ENCODE assay signal across 30 mouse cellular contexts in genomic region chr3:90608223-90608622, GRCm38 (mm10). TPM values are rescaled to one million over a fixed set of nuclear protein-coding genes. Genes with fewer than 3 reads are reported as not detected.
DNase-seq lines count a peak whose midpoint lies in the region; ATAC-seq and TF ChIP-seq lines count a peak whose summit lies in the region.
"Had no signal": no experiment of that assay in that cellular context is flagged by ENCODE, and none has a peak within 500 bp of the region (broad histone marks: within the 10 kb centered on the region; RNA-seq: fewer than 3 reads in every experiment).

TSS of gene S100a5 (plus strand) at chr3:90608523.

- TF ChIP-seq EP300 in stomach, postnatal 0 days (optimal IDR thresholded peaks at IDR 0.05) = no peak

- intact Hi-C loops in gastrocnemius, adult 2 months (cut with DNase I) = no loop called here
- intact Hi-C loops in gastrocnemius, postnatal 36 days (cut with DNase I) = no loop called here

- H3K9me3 ChIP-seq in midbrain, embryonic 11.5 days (ENCODE audit: control insufficient read depth, low read length) = no peaks in the 10 kb centered on the region
- H3K9me3 ChIP-seq in midbrain, embryonic 10.5 days (replicated peaks) = no peaks in the 10 kb centered on the region
- H3K9me3 ChIP-seq in embryonic facial prominence, embryonic 15.5 days (replicated peaks) = no peaks in the 10 kb centered on the region
- no peaks in the 10 kb centered on the region for H3K9me3 ChIP-seq in stomach, postnatal 0 days (ENCODE audit: control insufficient read depth, low read length)
- H3K9me3 ChIP-seq in heart, embryonic 12.5 days (replicated peaks) = no peaks in the 10 kb centered on the region
- H3K9me3 ChIP-seq: embryonic facial prominence, embryonic 12.5 days; forebrain, embryonic 12.5 days; forebrain, embryonic 15.5 days; G1E; heart, embryonic 15.5 days; hindbrain, embryonic 10.5 days; hindbrain, embryonic 13.5 days had no signal

- no peak within 1 kb of the TSS for H3K4me3 ChIP-seq in gastrocnemius, adult 2 months
- H3K4me3 ChIP-seq in midbrain, embryonic 11.5 days (ENCODE audit: low read depth, low read length) = no peak within 1 kb of the TSS
- H3K4me3 ChIP-seq in midbrain, embryonic 10.5 days = no peak within 1 kb of the TSS
- H3K4me3 ChIP-seq in embryonic facial prominence, embryonic 15.5 days (replicated peaks) = no peak within 1 kb of the TSS
- H3K4me3 ChIP-seq in stomach, postnatal 0 days (ENCODE audit: low read depth, low read length) = no peak within 1 kb of the TSS
- no peak within 1 kb of the TSS for H3K4me3 ChIP-seq in heart, embryonic 12.5 days
- H3K4me3 ChIP-seq: embryonic facial prominence, embryonic 12.5 days; erythroblast, embryonic 14.5 days; forebrain, embryonic 12.5 days; forebrain, embryonic 15.5 days; heart, embryonic 15.5 days; hindbrain, embryonic 10.5 days; hindbrain, embryonic 13.5 days had no signal

- 53% methylated on average over 3 of the region's 3 CpGs for WGBS in midbrain, embryonic 11.5 days
- whole genome bisulfite sequencing in midbrain, embryonic 10.5 days = 59% methylated on average over 3 of the region's 3 CpGs
- WGBS in embryonic facial prominence, embryonic 15.5 days = 62% methylated on average over 3 of the region's 3 CpGs
- 55% methylated on average over 3 of the region's 3 CpGs for WGBS in stomach, postnatal 0 days
- 56% methylated on average over 3 of the region's 3 CpGs for WGBS in heart, embryonic 12.5 days

- H3K27me3 ChIP-seq in midbrain, embryonic 11.5 days (ENCODE audit: control insufficient read depth, insufficient read depth, low read length) = 0 out of 2 replicates have a peak, but pooled peaks cover 1% of the 10 kb centered on the region
- H3K27me3 ChIP-seq in midbrain, embryonic 10.5 days (ENCODE audit: low read depth, poor library complexity, severe bottlenecking) = peaks cover 4% of the 10 kb centered on the region
- no peaks in the 10 kb centered on the region for H3K27me3 ChIP-seq in embryonic facial prominence, embryonic 15.5 days
- no peaks in the 10 kb centered on the region for H3K27me3 ChIP-seq in stomach, postnatal 0 days (ENCODE audit: control insufficient read depth, insufficient read depth, low read length)
- peaks cover under 1% of the 10 kb centered on the region; the same call in 1 of the 2 replicates for H3K27me3 ChIP-seq in heart, embryonic 12.5 days (replicated peaks)
- H3K27me3 ChIP-seq: forebrain, embryonic 15.5 days; heart, embryonic 15.5 days; Patski had no signal

- TF ChIP-seq CTCF in gastrocnemius, adult 2 months (IDR thresholded peaks at IDR 0.05) = no peak
- no peak for TF ChIP-seq CTCF in stomach, postnatal 0 days (IDR thresholded peaks at IDR 0.05; ENCODE audit: low read depth)

- DNase-seq in gastrocnemius, adult 2 months = no peak
- DNase-seq in gastrocnemius, postnatal 36 days = no peak
- DNase-seq in midbrain, embryonic 11.5 days (ENCODE audit: low spot score, missing footprints) = peak; percentile 21
- no peak for DNase-seq in midbrain, embryonic 10.5 days (ENCODE audit: low spot score)
- DNase-seq in stomach, postnatal 0 days (ENCODE audit: low spot score) = no peak
- DNase-seq: adrenal gland, postnatal 10 days; adrenal gland, postnatal 36 days; B cell, adult 2 months; cerebellum, adult 18-20 months; cerebellum, adult 9-10 months; cerebellum, postnatal 14 days; gastrocnemius, postnatal 25 days; heart, postnatal 10 days; heart, postnatal 36 days had no signal

- H3K4me2 ChIP-seq in midbrain, embryonic 11.5 days = no peak within 1 kb of the TSS
- H3K4me2 ChIP-seq in embryonic facial prominence, embryonic 15.5 days (replicated peaks) = no peak within 1 kb of the TSS
- no peak within 1 kb of the TSS for H3K4me2 ChIP-seq in stomach, postnatal 0 days (replicated peaks; ENCODE audit: low read depth)
- no peak within 1 kb of the TSS for H3K4me2 ChIP-seq in heart, embryonic 12.5 days
- H3K4me2 ChIP-seq: embryonic facial prominence, embryonic 12.5 days; forebrain, embryonic 12.5 days; forebrain, embryonic 15.5 days; heart, embryonic 11.5 days; heart, embryonic 15.5 days; hindbrain, embryonic 13.5 days had no signal

- ATAC-seq in midbrain, embryonic 11.5 days (ENCODE audit: low FRiP score) = no peak
- ATAC-seq in embryonic facial prominence, embryonic 15.5 days (ENCODE audit: insufficient number of reproducible peaks, low FRiP score, low TSS enrichment, low read depth) = no peak
- ATAC-seq in stomach, postnatal 0 days (ENCODE audit: low FRiP score, low TSS enrichment) = no peak
- no peak for ATAC-seq in heart, embryonic 12.5 days (ENCODE audit: insufficient number of reproducible peaks, low FRiP score)
- ATAC-seq: forebrain, embryonic 15.5 days; hindbrain, embryonic 16.5 days; Patski had no signal

- peak within 1 kb of the TSS; percentile 84 for H3K27ac ChIP-seq in gastrocnemius, adult 2 months
- no peak within 1 kb of the TSS for H3K27ac ChIP-seq in midbrain, embryonic 11.5 days (ENCODE audit: low read depth, low read length)
- no peak within 1 kb of the TSS for H3K27ac ChIP-seq in midbrain, embryonic 10.5 days (replicated peaks)
- peak within 1 kb of the TSS; percentile 30; the same call in 1 of the 2 replicates for H3K27ac ChIP-seq in embryonic facial prominence, embryonic 15.5 days (replicated peaks)
- 0 out of 2 replicates have a peak within 1 kb of the TSS, but pooled peaks have one; percentile 20 for H3K27ac ChIP-seq in stomach, postnatal 0 days (replicated peaks)
- no peak within 1 kb of the TSS for H3K27ac ChIP-seq in heart, embryonic 12.5 days (ENCODE audit: poor library complexity, severe bottlenecking)
- H3K27ac ChIP-seq: embryonic facial prominence, embryonic 12.5 days; forebrain, embryonic 12.5 days; forebrain, embryonic 15.5 days; heart, embryonic 15.5 days; hindbrain, embryonic 10.5 days; hindbrain, embryonic 13.5 days had no signal

- no peaks in the 10 kb centered on the region for H3K36me3 ChIP-seq in midbrain, embryonic 11.5 days (ENCODE audit: control insufficient read depth, insufficient read depth, low read length)
- no peaks in the 10 kb centered on the region for H3K36me3 ChIP-seq in midbrain, embryonic 10.5 days
- no peaks in the 10 kb centered on the region for H3K36me3 ChIP-seq in embryonic facial prominence, embryonic 15.5 days
- no peaks in the 10 kb centered on the region for H3K36me3 ChIP-seq in stomach, postnatal 0 days (ENCODE audit: control insufficient read depth, insufficient read depth, low read length)
- H3K36me3 ChIP-seq in heart, embryonic 12.5 days = no peaks in the 10 kb centered on the region
- H3K36me3 ChIP-seq: embryonic facial prominence, embryonic 12.5 days; forebrain, embryonic 12.5 days; forebrain, embryonic 15.5 days; G1E; heart, embryonic 15.5 days; hindbrain, embryonic 10.5 days; hindbrain, embryonic 13.5 days had no signal

- peaks cover 3% of the 10 kb centered on the region; the same call in 1 of the 2 replicates for H3K4me1 ChIP-seq in midbrain, embryonic 11.5 days (ENCODE audit: control insufficient read depth, insufficient read depth, low read length)
- peaks cover 8% of the 10 kb centered on the region for H3K4me1 ChIP-seq in midbrain, embryonic 10.5 days
- peaks cover 50% of the 10 kb centered on the region for H3K4me1 ChIP-seq in embryonic facial prominence, embryonic 15.5 days
- H3K4me1 ChIP-seq in stomach, postnatal 0 days (replicated peaks; ENCODE audit: control insufficient read depth, insufficient read depth) = peaks cover 10% of the 10 kb centered on the region
- H3K4me1 ChIP-seq in heart, embryonic 12.5 days (replicated peaks) = peaks cover 23% of the 10 kb centered on the region

- no peak within 1 kb of the TSS for H3K9ac ChIP-seq in midbrain, embryonic 11.5 days (ENCODE audit: low read length)
- H3K9ac ChIP-seq in embryonic facial prominence, embryonic 15.5 days = no peak within 1 kb of the TSS
- no peak within 1 kb of the TSS for H3K9ac ChIP-seq in stomach, postnatal 0 days (ENCODE audit: low read length)
- no peak within 1 kb of the TSS for H3K9ac ChIP-seq in heart, embryonic 12.5 days
- H3K9ac ChIP-seq: embryonic facial prominence, embryonic 12.5 days; forebrain, embryonic 12.5 days; forebrain, embryonic 15.5 days; heart, embryonic 15.5 days; hindbrain, embryonic 13.5 days had no signal

RNA-seq across cellular contexts. Expression of gene S100a5, which starts in this region (rescaled TPM):
- 1 to 10 TPM in 1 of 2 experiments, not detected in 1; 2.7 TPM for total RNA-seq in gastrocnemius, adult 2 months (2021)
- under 1 TPM in 1 of 2 experiments, not detected in 1; 0.72 TPM for total RNA-seq in gastrocnemius, postnatal 36 days (2021)
- not detected in 2 replicates for polyA plus RNA-seq in midbrain, embryonic 11.5 days (2014; fragmentation: Nextera tagmentation; extraction: Ambion mirVana)
- not detected in 2 replicates for polyA plus RNA-seq in midbrain, embryonic 10.5 days (2016; fragmentation: Nextera tagmentation; extraction: Ambion mirVana)
- polyA plus RNA-seq in embryonic facial prominence, embryonic 15.5 days (2015; fragmentation: Nextera tagmentation; extraction: Ambion mirVana) = 2.8 and 3.1 TPM in 2 replicates
- polyA plus RNA-seq in stomach, postnatal 0 days (2015; fragmentation: Nextera tagmentation; extraction: Ambion mirVana) = 9.6 and 10.5 TPM in 2 replicates
- not detected in 2 replicates for polyA plus RNA-seq in heart, embryonic 12.5 days (2016; fragmentation: Nextera tagmentation; extraction: Ambion mirVana)
- total RNA-seq: adrenal gland, adult 18-20 months; adrenal gland, postnatal 10 days; adrenal gland, postnatal 36 days; CH12.LX; G1E; gastrocnemius, postnatal 25 days; heart, adult 8-10 months; heart, postnatal 10 days; heart, postnatal 36 days had no signal
- polyA plus RNA-seq: erythroblast, embryonic 14.5 days; forebrain, embryonic 12.5 days; forebrain, embryonic 15.5 days; G1E; heart, embryonic 11.5 days; heart, embryonic 15.5 days; hindbrain, embryonic 10.5 days; hindbrain, embryonic 13.5 days; hindbrain, embryonic 16.5 days; Patski had no signal

Comparison
In these comparisons a context has a peak if more than half of its experiments do, and no peak if none do; other contexts are left out.
1. Peak in DNase-seq in midbrain, embryonic 11.5 days; RNA of the gene not detected or under 1 TPM.
2. H3K27ac ChIP-seq: peak in gastrocnemius, adult 2 months (single experiment), embryonic facial prominence, embryonic 15.5 days (single experiment) and stomach, postnatal 0 days (single experiment); none in midbrain, embryonic 11.5 days (single experiment), midbrain, embryonic 10.5 days (single experiment) and heart, embryonic 12.5 days (single experiment).